Mouse (Mus musculus): ENCODE data around the gene Inf2. TPM values are rescaled to one million over a fixed set of nuclear protein-coding genes. Genes with fewer than 3 reads are reported as not detected.

Gene Inf2
- total and polyA plus RNA-seq, 3 experiments: 13.9 to 131 (median 36.6) TPM

DNA sequence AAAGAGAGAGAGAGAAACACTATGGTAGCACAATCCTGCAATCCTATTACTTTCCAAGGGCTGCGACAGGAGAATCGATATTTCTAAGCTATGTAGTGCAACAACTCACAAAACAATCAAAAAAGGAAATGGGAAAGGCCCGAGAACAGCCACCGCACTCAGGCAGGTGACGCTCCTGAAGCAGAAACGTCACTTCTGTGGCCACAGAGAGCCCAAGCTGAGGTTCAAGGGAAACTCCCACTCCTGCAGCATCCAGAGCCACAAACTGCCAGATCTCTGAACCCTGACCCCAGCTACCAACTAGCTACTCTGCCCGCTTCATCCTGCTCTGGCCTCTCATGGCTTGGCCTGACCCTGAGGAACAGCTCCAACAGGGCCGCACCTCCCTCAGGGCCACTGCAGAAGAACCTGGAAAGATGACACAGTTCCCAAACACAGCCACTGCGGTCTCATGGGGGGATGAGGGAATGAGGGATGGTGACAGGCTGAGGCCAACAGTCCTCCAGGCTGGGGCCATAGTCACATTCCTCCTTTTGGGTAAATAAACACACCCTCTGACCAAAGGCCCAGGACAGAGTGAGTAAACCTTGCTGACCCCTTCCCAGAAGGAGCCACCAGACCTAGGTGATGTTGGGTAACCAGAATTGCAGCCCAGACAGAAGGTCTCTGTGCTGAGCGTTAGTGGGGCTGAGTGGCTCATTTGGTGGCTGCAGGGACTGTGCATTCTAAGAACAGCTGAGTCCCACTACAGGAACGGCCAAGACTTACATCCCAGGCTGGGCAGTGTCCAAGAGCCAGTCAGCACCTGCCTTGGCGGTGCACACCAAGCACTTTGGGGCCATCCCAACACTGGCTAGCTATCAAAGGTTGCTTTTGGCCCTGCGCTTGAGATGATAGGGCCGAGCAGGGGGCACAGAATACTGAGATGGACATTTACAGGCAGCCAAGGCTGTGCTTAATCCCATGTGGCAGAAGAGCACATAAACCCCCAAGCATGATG, 1.2 kb upstream of the Inf2 start (continued):
- TF ChIP-seq UBTF (IDR thresholded peaks at IDR 0.05; ENCODE audit: low read depth, low read length) (no peak), KAT2A (IDR thresholded peaks at IDR 0.05; ENCODE audit: insufficient replicate concordance, low read length) (no peak), TCF12 (IDR thresholded peaks at IDR 0.05; ENCODE audit: low read depth, low read length) (peak; percentile 94), TBP (conservative IDR thresholded peaks at IDR 0.05; ENCODE audit: low read depth, low read length) (no peak), CHD1 (IDR thresholded peaks at IDR 0.05; ENCODE audit: low read depth, low read length) (no peak), ZKSCAN1 (IDR thresholded peaks at IDR 0.05; ENCODE audit: borderline replicate concordance, low read depth, low read length) (no peak), SMC3 (IDR thresholded peaks at IDR 0.05; ENCODE audit: low read depth, low read length) (no peak), POLR2A (IDR thresholded peaks at IDR 0.05; ENCODE audit: low read depth, low read length) (no peak), EP300 (IDR thresholded peaks at IDR 0.05; ENCODE audit: low read length) (peak; percentile 90), USF2 (conservative IDR thresholded peaks at IDR 0.05; ENCODE audit: low read depth, low read length) (no peak), ZMIZ1 (IDR thresholded peaks at IDR 0.05; ENCODE audit: low read depth, low read length) (no peak)

DNA sequence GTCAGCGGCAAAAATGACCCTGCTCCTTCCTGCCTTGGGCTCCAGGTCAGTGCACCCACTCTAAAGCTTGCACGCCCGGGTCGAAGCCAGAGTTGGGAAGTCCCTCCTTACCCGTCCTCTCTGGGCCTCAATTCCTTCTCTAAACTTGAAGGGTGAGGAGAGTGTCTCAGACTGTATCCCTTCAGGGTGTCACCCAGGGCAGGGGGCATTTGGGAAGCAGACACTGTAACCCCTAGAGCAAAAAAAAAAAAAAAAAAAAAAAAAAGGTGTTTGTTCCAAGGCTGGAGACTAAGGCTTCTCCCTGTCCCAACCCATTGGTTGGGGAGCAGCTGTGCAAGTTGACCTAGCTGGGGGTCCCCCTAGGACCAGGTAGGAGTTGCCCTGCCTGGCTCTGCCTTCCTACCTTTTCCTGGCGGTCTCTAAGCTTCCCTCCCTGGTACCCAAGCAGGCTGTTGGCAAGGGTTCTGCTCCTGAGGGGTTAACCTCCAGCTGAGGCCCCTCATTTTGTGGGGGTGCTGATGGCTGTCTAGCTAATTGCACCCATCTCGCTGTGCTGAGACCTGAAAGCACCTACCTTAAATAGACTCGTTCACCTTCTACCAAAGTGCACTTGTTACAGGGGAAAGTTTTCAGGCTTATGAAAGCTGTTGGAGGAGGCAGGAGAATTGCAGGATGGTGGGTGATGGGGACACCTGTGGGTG, 1.1 kb downstream of the Inf2 start:
- peak overlapping the region; percentile 80 for H3K4me2 ChIP-seq (ENCODE audit: insufficient read depth, low read depth, poor library complexity, severe bottlenecking)
- peak overlapping the region; percentile 60; the same call in 1 of the 2 replicates for H3K27ac ChIP-seq (ENCODE audit: insufficient read depth, low read depth)
- DNase-seq (ENCODE audit: extremely low read depth): no peak
- peaks cover 0 to 45% of the 10 kb centered on the region in 2 experiments for H3K36me3 ChIP-seq (replicated peaks in 1 of 2; ENCODE audit: control insufficient read depth in 1 of 2, insufficient read depth in 1 of 2, low read length in 1 of 2)
- in situ Hi-C loops (cut with MboI; ENCODE audit: low pct_ligation_motif_present, low pct_unique_long_range_greater_than_20kb, low sequenced_read_pairs) (no loop called here), dilution Hi-C loops (cut with MboI; ENCODE audit: extremely low pct_ligation_motif_present, extremely low pct_unique_long_range_greater_than_20kb, low sequenced_read_pairs) (no loop called here)
- peaks cover 67 to 68% of the 10 kb centered on the region in 2 experiments for H3K4me1 ChIP-seq (ENCODE audit: control insufficient read depth in 1 of 2, insufficient read depth in 2 of 2)
- H3K27me3 ChIP-seq (replicated peaks): no peaks in the 10 kb centered on the region
- H3K4me3 ChIP-seq (replicated peaks in 1 of 3; ENCODE audit: low read depth in 2 of 3, low read length in 2 of 3, poor library complexity in 1 of 3): peak overlapping the region; percentile 82 to 91 (median 83)
- no peaks in the 10 kb centered on the region for H3K9me3 ChIP-seq (replicated peaks; ENCODE audit: low read length)
- peaks cover 47% of the 10 kb centered on the region for H3K79me2 ChIP-seq (replicated peaks; ENCODE audit: control insufficient read depth, extremely low read depth, insufficient read depth, poor library complexity, severe bottlenecking)
- TF ChIP-seq CHD1 (IDR thresholded peaks at IDR 0.05; ENCODE audit: low read depth, low read length) (no peak), POLR2AphosphoS2 (IDR thresholded peaks at IDR 0.05; ENCODE audit: low read depth, low read length) (no peak), NRF1 (IDR thresholded peaks at IDR 0.05; ENCODE audit: low read depth, low read length) (no peak), ZNF384 (IDR thresholded peaks at IDR 0.05; ENCODE audit: low read depth, low read length) (peak; percentile 48; the same call in 1 of the 2 replicates), HCFC1 (IDR thresholded peaks at IDR 0.05; ENCODE audit: low read depth, low read length) (no peak)
- peak overlapping the region; percentile 59 for H3K9ac ChIP-seq (ENCODE audit: insufficient read depth, low read depth)

Data from CH12.LX (cell line).